ENCODE assay signal across 9 mouse cellular contexts in genomic region chr10:69611839-69612340, GRCm38 (mm10).
DNase-seq lines count a peak whose midpoint lies in the region; ATAC-seq lines count a peak whose summit lies in the region.
"Had no signal": no experiment of that assay in that cellular context is flagged by ENCODE, and none has a peak within 500 bp of the region (broad histone marks: within the 10 kb centered on the region; RNA-seq: fewer than 3 reads in every experiment).

No protein-coding gene starts in this region.

- no peak overlapping the region for H3K4me2 ChIP-seq in hindbrain, embryonic 13.5 days
- H3K4me2 ChIP-seq in hindbrain, embryonic 11.5 days (replicated peaks; ENCODE audit: low read depth, low read length), result no peak overlapping the region
- peak overlapping the region; percentile 29 for H3K4me2 ChIP-seq in heart, embryonic 13.5 days

- peak overlapping the region; percentile 30; the same call in 1 of the 2 replicates for H3K27ac ChIP-seq in hindbrain, embryonic 13.5 days
- H3K27ac ChIP-seq in hindbrain, embryonic 11.5 days (ENCODE audit: low read depth, low read length), result no peak overlapping the region
- H3K27ac ChIP-seq in heart, embryonic 13.5 days (replicated peaks), result peak overlapping the region; percentile 76

- peaks cover 33% of the 10 kb centered on the region for H3K4me1 ChIP-seq in hindbrain, embryonic 13.5 days (replicated peaks)
- no peaks in the 10 kb centered on the region for H3K4me1 ChIP-seq in hindbrain, embryonic 11.5 days (replicated peaks; ENCODE audit: control insufficient read depth, insufficient read depth, low read length)
- H3K4me1 ChIP-seq in heart, embryonic 13.5 days, result peaks cover 27% of the 10 kb centered on the region

- H3K36me3 ChIP-seq in hindbrain, embryonic 13.5 days, result peaks cover 5% of the 10 kb centered on the region; the same call in 1 of the 2 replicates
- H3K36me3 ChIP-seq in hindbrain, embryonic 11.5 days (ENCODE audit: control insufficient read depth, insufficient read depth, low read length), result no peaks in the 10 kb centered on the region
- no peaks in the 10 kb centered on the region; the same call in 1 of the 2 replicates for H3K36me3 ChIP-seq in heart, embryonic 13.5 days
- H3K36me3 ChIP-seq: G1E had no signal

- H3K4me3 ChIP-seq in hindbrain, embryonic 13.5 days, result no peak overlapping the region
- H3K4me3 ChIP-seq in hindbrain, embryonic 11.5 days (ENCODE audit: low read depth, low read length), result no peak overlapping the region
- H3K4me3 ChIP-seq in heart, embryonic 13.5 days, result no peak overlapping the region

- WGBS in hindbrain, embryonic 13.5 days, result 71% methylated on average over 5 of the region's 5 CpGs
- WGBS in hindbrain, embryonic 11.5 days, result 88% methylated on average over 5 of the region's 5 CpGs
- WGBS in heart, embryonic 13.5 days, result 39% methylated on average over 5 of the region's 5 CpGs

- no peaks in the 10 kb centered on the region for H3K27me3 ChIP-seq in hindbrain, embryonic 13.5 days
- no peaks in the 10 kb centered on the region for H3K27me3 ChIP-seq in hindbrain, embryonic 11.5 days (ENCODE audit: control insufficient read depth, insufficient read depth, low read length)
- no peaks in the 10 kb centered on the region for H3K27me3 ChIP-seq in heart, embryonic 13.5 days (replicated peaks)

- H3K9ac ChIP-seq in hindbrain, embryonic 13.5 days, result no peak overlapping the region
- no peak overlapping the region for H3K9ac ChIP-seq in hindbrain, embryonic 11.5 days (ENCODE audit: low read depth, low read length)
- H3K9ac ChIP-seq in heart, embryonic 13.5 days, result peak overlapping the region; percentile 33; the same call in 1 of the 2 replicates

- no peak for DNase-seq in hindbrain, embryonic 11.5 days (ENCODE audit: low spot score)
- peak; percentile 34 to 37 for DNase-seq in adrenal gland, postnatal 36 days
- peak; percentile 82 for DNase-seq in kidney, postnatal 14 days
- DNase-seq in lung, postnatal 4 days, result peak; percentile 54 to 56
- no peak for DNase-seq in testis, postnatal 14 days (ENCODE audit: low spot score)
- no peak for DNase-seq in thymus, postnatal 0 days (ENCODE audit: low spot score)

- no peaks in the 10 kb centered on the region for H3K9me3 ChIP-seq in hindbrain, embryonic 13.5 days
- H3K9me3 ChIP-seq in hindbrain, embryonic 11.5 days (ENCODE audit: control insufficient read depth, low read length), result no peaks in the 10 kb centered on the region
- H3K9me3 ChIP-seq in heart, embryonic 13.5 days, result no peaks in the 10 kb centered on the region

- ATAC-seq in hindbrain, embryonic 13.5 days (ENCODE audit: low FRiP score), result peak; percentile 66
- ATAC-seq in hindbrain, embryonic 11.5 days (ENCODE audit: low FRiP score), result no peak
- 0 out of 2 replicates have a peak, but pooled peaks have one; percentile 37 for ATAC-seq in heart, embryonic 13.5 days (ENCODE audit: extremely low read depth, insufficient number of reproducible peaks, low FRiP score, low TSS enrichment)

Comparison
In these comparisons a context has a peak if more than half of its experiments do, and no peak if none do; other contexts are left out.
1. DNase-seq: peak in adrenal gland, postnatal 36 days (2 of 2), kidney, postnatal 14 days (single experiment) and lung, postnatal 4 days (2 of 2); none in hindbrain, embryonic 11.5 days (single experiment), testis, postnatal 14 days (single experiment) and thymus, postnatal 0 days (single experiment).